Mouse (Mus musculus): ENCODE data around the gene Nhsl1. TPM values are rescaled to one million over a fixed set of nuclear protein-coding genes. Genes with fewer than 3 reads are reported as not detected.
"Not testable (repeated sequence)": the region's sequence is repeated elsewhere in the genome, so short reads cannot be mapped to it uniquely, and the experiment has no call there.

Nhsl1 gene
- polyA plus RNA-seq, 1 experiment: 13.5 TPM

GRCm38 (mm10) chr10:18435454-18435853 lies 116.7 kb downstream of the Nhsl1 start:
- no peak for DNase-seq (ENCODE audit: extremely low spot score in 1 of 2, low spot score in 1 of 2)

GRCm38 (mm10) chr10:18435938-18436337 lies 117.2 kb downstream of the Nhsl1 start:
- DNase-seq (ENCODE audit: extremely low spot score in 1 of 2, low spot score in 1 of 2): no peak

- peak; percentile 16 to 30 for DNase-seq (ENCODE audit: extremely low spot score in 1 of 2, low spot score in 1 of 2)
These were observed 118.8 kb downstream of the Nhsl1 start for GRCm38 (mm10) chr10:18437584-18437983.

- no peak for DNase-seq (ENCODE audit: extremely low spot score in 1 of 2, low spot score in 1 of 2)
These were observed 127.0 kb downstream of the Nhsl1 start for GRCm38 (mm10) chr10:18445603-18446358.

GRCm38 (mm10) chr10:18446359-18446820 lies 127.6 kb downstream of the Nhsl1 start:
- no peak for DNase-seq (ENCODE audit: extremely low spot score in 1 of 2, low spot score in 1 of 2)

GRCm38 (mm10) chr10:18447299-18447698 lies 128.5 kb downstream of the Nhsl1 start:
- DNase-seq (ENCODE audit: extremely low spot score in 1 of 2, low spot score in 1 of 2): no peak

GRCm38 (mm10) chr10:18448896-18449295 lies 130.1 kb downstream of the Nhsl1 start:
- DNase-seq (ENCODE audit: extremely low spot score in 1 of 2, low spot score in 1 of 2): not testable (repeated sequence)

- peak; percentile 67 to 94 for DNase-seq (ENCODE audit: extremely low spot score in 1 of 2, low spot score in 1 of 2)
These were observed 134.6 kb downstream of the Nhsl1 start for GRCm38 (mm10) chr10:18453380-18453779.

GRCm38 (mm10) chr10:18454161-18454560 lies 135.4 kb downstream of the Nhsl1 start:
- DNase-seq (ENCODE audit: extremely low spot score in 1 of 2, low spot score in 1 of 2): no peak

- DNase-seq (ENCODE audit: extremely low spot score in 1 of 2, low spot score in 1 of 2): no peak
These were observed 136.6 kb downstream of the Nhsl1 start for GRCm38 (mm10) chr10:18455301-18455920.

- no peak for DNase-seq (ENCODE audit: extremely low spot score in 1 of 2, low spot score in 1 of 2)
These were observed 139.2 kb downstream of the Nhsl1 start for GRCm38 (mm10) chr10:18457808-18458475.

- DNase-seq (ENCODE audit: extremely low spot score in 1 of 2, low spot score in 1 of 2): no peak
These were observed 142.6 kb downstream of the Nhsl1 start for GRCm38 (mm10) chr10:18461336-18461735.

- no peak for DNase-seq (ENCODE audit: extremely low spot score in 1 of 2, low spot score in 1 of 2)
These were observed 144.5 kb downstream of the Nhsl1 start for GRCm38 (mm10) chr10:18463071-18463841.

- no peak for DNase-seq (ENCODE audit: extremely low spot score in 1 of 2, low spot score in 1 of 2)
These were observed 149.6 kb downstream of the Nhsl1 start for GRCm38 (mm10) chr10:18468396-18468795.

GRCm38 (mm10) chr10:18469279-18470135 lies 150.7 kb downstream of the Nhsl1 start:
- peak in 1 of 2 experiments; percentile 19 for DNase-seq (ENCODE audit: extremely low spot score in 1 of 2, low spot score in 1 of 2)

- no peak for DNase-seq (ENCODE audit: extremely low spot score in 1 of 2, low spot score in 1 of 2)
These were observed 151.7 kb downstream of the Nhsl1 start for GRCm38 (mm10) chr10:18470351-18471060.

- no peak for DNase-seq (ENCODE audit: extremely low spot score in 1 of 2, low spot score in 1 of 2)
These were observed 152.9 kb downstream of the Nhsl1 start for GRCm38 (mm10) chr10:18471648-18472047.

- peak in 1 of 2 experiments; percentile 10 for DNase-seq (ENCODE audit: extremely low spot score in 1 of 2, low spot score in 1 of 2)
These were observed 156.3 kb downstream of the Nhsl1 start for GRCm38 (mm10) chr10:18475126-18475525.

- DNase-seq (ENCODE audit: extremely low spot score in 1 of 2, low spot score in 1 of 2): peak; percentile 11 to 48
These were observed 159.5 kb downstream of the Nhsl1 start for GRCm38 (mm10) chr10:18478294-18478693.
